Mouse (Mus musculus): ENCODE data around the gene Dcun1d3. TPM values are rescaled to one million over a fixed set of nuclear protein-coding genes. Genes with fewer than 3 reads are reported as not detected.

The Dcun1d3 gene
- total and polyA plus RNA-seq, 2 experiments from 2014 or later, result 10.0 to 14.6 TPM

- 0% methylated on average over 1 of the region's 1 CpGs for WGBS
These were observed 47.0 kb downstream of the Dcun1d3 start for GRCm38 (mm10) chr7:119849096-119849495.

GRCm38 (mm10) chr7:119847396-119847795 is 48.7 kb downstream of the Dcun1d3 start:
- 89% methylated on average over 2 of the region's 2 CpGs for WGBS
- Histone ChIP-seq H3K4me3 (ENCODE audit: low read depth, low read length) (no peak overlapping the region), H3K4me1 (ENCODE audit: insufficient read depth, low read length) (no peaks in the 10 kb centered on the region), H3K36me3 (ENCODE audit: insufficient read depth, low read length) (no peaks in the 10 kb centered on the region), H3K9me3 (ENCODE audit: low read length) (no peaks in the 10 kb centered on the region), H3K27me3 (ENCODE audit: insufficient read depth, low read length) (no peaks in the 10 kb centered on the region), H3K4me2 (ENCODE audit: low read depth, low read length, poor library complexity, severe bottlenecking) (no peak overlapping the region), H3K27ac (ENCODE audit: low read depth, low read length) (no peak overlapping the region), H3K9ac (replicated peaks; ENCODE audit: low read length, poor library complexity, severe bottlenecking) (no peak overlapping the region)
- no peak for TF ChIP-seq CTCF (IDR thresholded peaks at IDR 0.05)
- DNase-seq (ENCODE audit: low spot score) (no peak), ATAC-seq (ENCODE audit: low FRiP score) (no peak)

More at GRCm38 (mm10) chr7:119849096-119849495, 47.0 kb downstream of the Dcun1d3 start:
- H3K4me1 ChIP-seq (ENCODE audit: insufficient read depth, low read length), result no peaks in the 10 kb centered on the region
- peak; percentile 47; the same call in 1 of the 2 replicates for ATAC-seq (ENCODE audit: low FRiP score)
- TF ChIP-seq CTCF (IDR thresholded peaks at IDR 0.05), result peak; percentile 99
- H3K27ac ChIP-seq (ENCODE audit: low read depth, low read length), result no peak overlapping the region
- no peak overlapping the region for H3K4me2 ChIP-seq (ENCODE audit: low read depth, low read length, poor library complexity, severe bottlenecking)
- no peak overlapping the region for H3K4me3 ChIP-seq (ENCODE audit: low read depth, low read length)
- no peaks in the 10 kb centered on the region for H3K36me3 ChIP-seq (ENCODE audit: insufficient read depth, low read length)
- no peak overlapping the region for H3K9ac ChIP-seq (replicated peaks; ENCODE audit: low read length, poor library complexity, severe bottlenecking)
- no peaks in the 10 kb centered on the region for H3K9me3 ChIP-seq (ENCODE audit: low read length)
- DNase-seq (ENCODE audit: low spot score), result peak; percentile 58
- H3K27me3 ChIP-seq (ENCODE audit: insufficient read depth, low read length), result no peaks in the 10 kb centered on the region

GRCm38 (mm10) chr7:119845541-119845940 is 50.6 kb downstream of the Dcun1d3 start:
- TF ChIP-seq CTCF (IDR thresholded peaks at IDR 0.05), result no peak
- Histone ChIP-seq H3K9me3 (ENCODE audit: low read length) (no peaks in the 10 kb centered on the region), H3K27ac (ENCODE audit: low read depth, low read length) (no peak overlapping the region), H3K4me1 (ENCODE audit: insufficient read depth, low read length) (no peaks in the 10 kb centered on the region), H3K4me3 (ENCODE audit: low read depth, low read length) (no peak overlapping the region), H3K36me3 (ENCODE audit: insufficient read depth, low read length) (no peaks in the 10 kb centered on the region), H3K9ac (replicated peaks; ENCODE audit: low read length, poor library complexity, severe bottlenecking) (no peak overlapping the region), H3K4me2 (ENCODE audit: low read depth, low read length, poor library complexity, severe bottlenecking) (no peak overlapping the region), H3K27me3 (ENCODE audit: insufficient read depth, low read length) (no peaks in the 10 kb centered on the region)
- 92% methylated on average over 2 of the region's 2 CpGs for WGBS
- DNase-seq (ENCODE audit: low spot score), result no peak
- no peak for ATAC-seq (ENCODE audit: low FRiP score)

- no peaks in the 10 kb centered on the region for H3K4me1 ChIP-seq (ENCODE audit: insufficient read depth, low read length)
- no peak overlapping the region for H3K4me2 ChIP-seq (ENCODE audit: low read depth, low read length, poor library complexity, severe bottlenecking)
- no peak overlapping the region for H3K27ac ChIP-seq (ENCODE audit: low read depth, low read length)
- H3K4me3 ChIP-seq (ENCODE audit: low read depth, low read length), result no peak overlapping the region
- DNase-seq (ENCODE audit: low spot score), result no peak
- no peaks in the 10 kb centered on the region for H3K9me3 ChIP-seq (ENCODE audit: low read length)
- 98% methylated on average over 4 of the region's 4 CpGs for WGBS
- no peak for ATAC-seq (ENCODE audit: low FRiP score)
- no peak overlapping the region for H3K9ac ChIP-seq (replicated peaks; ENCODE audit: low read length, poor library complexity, severe bottlenecking)
- H3K27me3 ChIP-seq (ENCODE audit: insufficient read depth, low read length), result no peaks in the 10 kb centered on the region
- TF ChIP-seq CTCF (IDR thresholded peaks at IDR 0.05), result no peak
- H3K36me3 ChIP-seq (ENCODE audit: insufficient read depth, low read length), result no peaks in the 10 kb centered on the region
These were observed 54.2 kb downstream of the Dcun1d3 start for GRCm38 (mm10) chr7:119841820-119842449.

GRCm38 (mm10) chr7:119835996-119836777 is 59.9 kb downstream of the Dcun1d3 start:
- H3K27me3 ChIP-seq (ENCODE audit: insufficient read depth, low read length), result no peaks in the 10 kb centered on the region
- TF ChIP-seq CTCF (IDR thresholded peaks at IDR 0.05), result no peak
- H3K4me1 ChIP-seq (ENCODE audit: insufficient read depth, low read length), result no peaks in the 10 kb centered on the region
- no peak overlapping the region for H3K4me2 ChIP-seq (ENCODE audit: low read depth, low read length, poor library complexity, severe bottlenecking)
- no peaks in the 10 kb centered on the region for H3K36me3 ChIP-seq (ENCODE audit: insufficient read depth, low read length)
- H3K4me3 ChIP-seq (ENCODE audit: low read depth, low read length), result no peak overlapping the region
- no peak overlapping the region for H3K27ac ChIP-seq (ENCODE audit: low read depth, low read length)
- DNase-seq (ENCODE audit: low spot score), result no peak
- ATAC-seq (ENCODE audit: low FRiP score), result no peak
- no peaks in the 10 kb centered on the region for H3K9me3 ChIP-seq (ENCODE audit: low read length)
- H3K9ac ChIP-seq (replicated peaks; ENCODE audit: low read length, poor library complexity, severe bottlenecking), result no peak overlapping the region
- 100% methylated on average over 4 of the region's 4 CpGs for WGBS

- no peak for DNase-seq (ENCODE audit: low spot score)
- no peak overlapping the region for H3K4me3 ChIP-seq (ENCODE audit: low read depth, low read length)
- no peaks in the 10 kb centered on the region for H3K36me3 ChIP-seq (ENCODE audit: insufficient read depth, low read length)
- no peak overlapping the region for H3K4me2 ChIP-seq (ENCODE audit: low read depth, low read length, poor library complexity, severe bottlenecking)
- no peaks in the 10 kb centered on the region for H3K4me1 ChIP-seq (ENCODE audit: insufficient read depth, low read length)
- no peaks in the 10 kb centered on the region for H3K27me3 ChIP-seq (ENCODE audit: insufficient read depth, low read length)
- ATAC-seq (ENCODE audit: low FRiP score), result no peak
- no peak for TF ChIP-seq CTCF (IDR thresholded peaks at IDR 0.05)
- whole genome bisulfite sequencing, result 100% methylated on average over 1 of the region's 1 CpGs
- no peak overlapping the region for H3K27ac ChIP-seq (ENCODE audit: low read depth, low read length)
- H3K9me3 ChIP-seq (ENCODE audit: low read length), result no peaks in the 10 kb centered on the region
- no peak overlapping the region for H3K9ac ChIP-seq (replicated peaks; ENCODE audit: low read length, poor library complexity, severe bottlenecking)
These were observed 60.7 kb downstream of the Dcun1d3 start for GRCm38 (mm10) chr7:119835371-119835770.
